Mouse (Mus musculus): ENCODE measurements around the gene Snapc2. TPM values are rescaled to one million over a fixed set of nuclear protein-coding genes. Genes with fewer than 3 reads are reported as not detected.

Snapc2 gene
- polyA plus RNA-seq, 1 experiment from 2014 or later, result 46.2 TPM

DNA sequence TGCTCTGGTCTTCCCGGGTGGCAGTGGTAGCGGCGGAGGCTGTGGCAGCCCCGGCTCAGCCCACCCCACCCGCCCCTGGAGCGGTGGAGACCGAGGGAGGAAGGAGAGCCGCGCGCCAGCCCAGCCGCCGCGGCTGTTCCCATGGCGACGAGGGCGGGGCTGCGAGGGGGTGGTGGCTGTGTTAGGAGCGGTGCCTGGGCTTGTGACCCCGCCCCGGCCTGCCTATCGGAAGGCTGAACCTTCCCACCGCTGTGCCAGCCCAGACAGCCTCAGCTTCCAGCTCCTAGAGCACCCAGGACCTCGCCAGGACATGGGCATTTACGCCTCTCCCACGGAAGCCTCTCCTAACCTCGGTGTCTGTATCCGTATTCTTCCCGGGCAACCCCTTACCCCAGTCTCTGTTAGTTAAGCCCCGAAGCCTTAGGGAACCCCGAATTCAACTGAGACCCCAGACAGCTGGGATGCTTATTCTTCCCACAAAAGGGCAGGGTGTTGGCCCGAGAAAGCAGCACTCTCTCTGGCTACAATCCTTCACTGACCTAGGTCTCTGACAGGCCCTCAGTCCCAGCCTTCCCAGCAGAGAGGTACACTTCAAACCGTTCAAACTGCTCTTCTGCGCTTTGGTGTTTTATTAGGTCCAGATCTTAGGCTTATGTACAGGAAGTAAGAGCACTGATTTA is 6.4 kb downstream of the Snapc2 start, which contains the start of gene Ctxn1:
TSS of gene Ctxn1 (minus strand) at position 150 of the 680 bp plus-strand sequence.
- H3K9me3 ChIP-seq (ENCODE audit: control insufficient read depth, low read length), result no peaks in the 10 kb centered on the region
- H3K4me2 ChIP-seq (ENCODE audit: low read length), result peak within 1 kb of the TSS; percentile 98
- ATAC-seq (ENCODE audit: insufficient number of reproducible peaks, insufficient read depth, low FRiP score, low read depth), result peak; percentile 90
- H3K9ac ChIP-seq (ENCODE audit: low read length), result peak within 1 kb of the TSS; percentile 83
- peak within 1 kb of the TSS; percentile 61 to 65 for H3K27ac ChIP-seq (replicated peaks in 1 of 2; ENCODE audit: control insufficient read depth in 1 of 2, insufficient read depth in 1 of 2, low read depth in 2 of 2, low read length in 2 of 2)
- H3K36me3 ChIP-seq (ENCODE audit: control insufficient read depth, insufficient read depth, low read length), result peaks cover 77% of the 10 kb centered on the region
- H3K27me3 ChIP-seq (ENCODE audit: control insufficient read depth, insufficient read depth, low read length), result no peaks in the 10 kb centered on the region
- H3K4me1 ChIP-seq (ENCODE audit: control insufficient read depth in 2 of 2, insufficient read depth in 2 of 2, low read length in 2 of 2), result peaks cover 8 to 13% of the 10 kb centered on the region in 2 experiments; a peak in 3 of 4 replicates
- H3K4me3 ChIP-seq (ENCODE audit: control insufficient read depth in 1 of 2, insufficient read depth in 1 of 2, low read depth in 1 of 2, low read length in 2 of 2), result peak within 1 kb of the TSS; percentile 77 to 83
- WGBS, result 7% methylated on average over 32 of the region's 33 CpGs

GRCm38 (mm10) chr8:4259805-4260170 is 6.9 kb downstream of the Snapc2 start:
- H3K9me3 ChIP-seq (ENCODE audit: control insufficient read depth, low read length), result no peaks in the 10 kb centered on the region
- H3K4me3 ChIP-seq (ENCODE audit: control insufficient read depth in 1 of 2, insufficient read depth in 1 of 2, low read depth in 1 of 2, low read length in 2 of 2), result no peak overlapping the region
- H3K36me3 ChIP-seq (ENCODE audit: control insufficient read depth, insufficient read depth, low read length), result peaks cover 77% of the 10 kb centered on the region
- 82% methylated on average over 4 of the region's 4 CpGs for WGBS
- no peak overlapping the region for H3K4me2 ChIP-seq (ENCODE audit: low read length)
- H3K9ac ChIP-seq (ENCODE audit: low read length), result 0 out of 2 replicates have a peak overlapping the region, but pooled peaks have one; percentile 0
- ATAC-seq (ENCODE audit: insufficient number of reproducible peaks, insufficient read depth, low FRiP score, low read depth), result no peak
- no peaks in the 10 kb centered on the region for H3K27me3 ChIP-seq (ENCODE audit: control insufficient read depth, insufficient read depth, low read length)
- peaks cover 8 to 12% of the 10 kb centered on the region in 2 experiments; a peak in 3 of 4 replicates for H3K4me1 ChIP-seq (ENCODE audit: control insufficient read depth in 2 of 2, insufficient read depth in 2 of 2, low read length in 2 of 2)
- no peak overlapping the region for H3K27ac ChIP-seq (replicated peaks in 1 of 2; ENCODE audit: control insufficient read depth in 1 of 2, insufficient read depth in 1 of 2, low read depth in 2 of 2, low read length in 2 of 2)

DNA sequence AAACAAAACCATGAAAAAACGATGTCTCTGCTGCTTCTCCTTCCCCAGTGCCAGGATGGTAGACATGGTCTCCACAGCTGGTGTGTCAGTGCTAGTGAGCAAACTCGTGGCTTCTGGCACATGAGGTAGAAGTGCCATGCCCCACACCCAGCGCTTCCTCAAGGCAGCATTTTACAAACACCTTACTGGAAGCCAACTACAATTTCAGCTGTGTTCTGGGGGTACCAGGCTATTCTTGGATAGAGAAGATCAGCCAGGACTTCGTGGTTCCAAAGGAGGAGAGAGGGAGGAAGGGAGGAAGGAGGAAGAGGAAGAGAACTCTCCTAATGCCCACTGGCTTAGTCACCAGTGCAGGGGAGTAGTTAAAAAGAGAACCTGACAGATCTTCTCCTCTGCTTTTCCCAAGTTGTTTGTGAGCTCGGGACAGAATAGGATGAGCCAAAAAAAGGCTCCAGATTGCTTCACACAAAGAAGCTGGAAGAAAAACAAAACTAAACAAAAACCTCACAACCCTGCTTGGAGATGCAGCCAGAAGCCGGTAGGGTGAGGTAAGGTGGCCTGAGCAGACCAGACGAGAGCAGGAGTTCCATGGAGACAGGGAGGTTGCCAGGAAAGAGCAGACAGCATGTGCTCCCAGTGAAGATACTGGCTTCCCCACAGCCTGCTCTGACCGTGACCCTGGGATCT is 10.4 kb downstream of the Snapc2 start:
- H3K9ac ChIP-seq (ENCODE audit: low read length), result no peak overlapping the region
- H3K4me1 ChIP-seq (ENCODE audit: control insufficient read depth in 2 of 2, insufficient read depth in 2 of 2, low read length in 2 of 2), result peaks cover 2 to 3% of the 10 kb centered on the region in 2 experiments; a peak in 2 of 4 replicates
- peaks cover 86% of the 10 kb centered on the region for H3K36me3 ChIP-seq (ENCODE audit: control insufficient read depth, insufficient read depth, low read length)

GRCm38 (mm10) chr8:4265160-4265914 is 12.5 kb downstream of the Snapc2 start:
- 93% methylated on average over 15 of the region's 15 CpGs for WGBS
- no peak for ATAC-seq (ENCODE audit: insufficient number of reproducible peaks, insufficient read depth, low FRiP score, low read depth)
- peaks cover 100% of the 10 kb centered on the region for H3K36me3 ChIP-seq (ENCODE audit: control insufficient read depth, insufficient read depth, low read length)
- no peak overlapping the region for H3K9ac ChIP-seq (ENCODE audit: low read length)
- no peak overlapping the region for H3K27ac ChIP-seq (replicated peaks in 1 of 2; ENCODE audit: control insufficient read depth in 1 of 2, insufficient read depth in 1 of 2, low read depth in 2 of 2, low read length in 2 of 2)
- H3K9me3 ChIP-seq (ENCODE audit: control insufficient read depth, low read length), result no peaks in the 10 kb centered on the region
- no peaks in the 10 kb centered on the region for H3K27me3 ChIP-seq (ENCODE audit: control insufficient read depth, insufficient read depth, low read length)
- H3K4me3 ChIP-seq (ENCODE audit: control insufficient read depth in 1 of 2, insufficient read depth in 1 of 2, low read depth in 1 of 2, low read length in 2 of 2), result no peak overlapping the region
- no peaks in the 10 kb centered on the region for H3K4me1 ChIP-seq (ENCODE audit: control insufficient read depth in 2 of 2, insufficient read depth in 2 of 2, low read length in 2 of 2)
- H3K4me2 ChIP-seq (ENCODE audit: low read length), result no peak overlapping the region

More for the DNA sequence above, 10.4 kb downstream of the Snapc2 start:
- Histone ChIP-seq H3K4me2 (ENCODE audit: low read length) (no peak overlapping the region), H3K4me3 (ENCODE audit: control insufficient read depth in 1 of 2, insufficient read depth in 1 of 2, low read depth in 1 of 2, low read length in 2 of 2) (no peak overlapping the region), H3K27me3 (ENCODE audit: control insufficient read depth, insufficient read depth, low read length) (no peaks in the 10 kb centered on the region), H3K9me3 (ENCODE audit: control insufficient read depth, low read length) (no peaks in the 10 kb centered on the region), H3K27ac (replicated peaks in 1 of 2; ENCODE audit: control insufficient read depth in 1 of 2, insufficient read depth in 1 of 2, low read depth in 2 of 2, low read length in 2 of 2) (no peak overlapping the region)
- WGBS, result 82% methylated on average over 8 of the region's 8 CpGs
- ATAC-seq (ENCODE audit: insufficient number of reproducible peaks, insufficient read depth, low FRiP score, low read depth), result no peak

DNA sequence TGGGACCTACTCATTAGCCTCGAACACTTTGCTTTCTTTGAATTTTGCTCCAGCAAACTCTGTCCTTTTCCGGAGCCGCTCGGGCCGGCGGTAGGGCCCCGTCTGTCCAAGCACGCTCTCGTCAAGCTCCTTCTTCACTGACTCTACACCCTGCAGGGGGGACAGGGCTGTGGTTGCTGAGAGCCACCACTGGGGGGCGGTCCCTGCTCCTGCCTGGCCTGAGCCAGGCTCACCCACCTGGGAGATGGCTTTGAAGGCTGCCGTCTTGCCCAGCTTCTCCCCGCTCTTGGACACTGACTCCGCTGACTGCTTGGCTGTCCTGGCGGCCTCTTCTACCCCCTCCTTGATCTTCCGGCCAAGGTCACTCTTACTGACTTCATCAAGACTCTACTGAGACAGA is 14.7 kb downstream of the Snapc2 start:
- Histone ChIP-seq H3K4me1 (ENCODE audit: control insufficient read depth in 2 of 2, insufficient read depth in 2 of 2, low read length in 2 of 2) (no peaks in the 10 kb centered on the region), H3K4me2 (ENCODE audit: low read length) (no peak overlapping the region), H3K27ac (replicated peaks in 1 of 2; ENCODE audit: control insufficient read depth in 1 of 2, insufficient read depth in 1 of 2, low read depth in 2 of 2, low read length in 2 of 2) (no peak overlapping the region), H3K36me3 (ENCODE audit: control insufficient read depth, insufficient read depth, low read length) (peaks cover 99% of the 10 kb centered on the region), H3K9me3 (ENCODE audit: control insufficient read depth, low read length) (no peaks in the 10 kb centered on the region), H3K4me3 (ENCODE audit: control insufficient read depth in 1 of 2, insufficient read depth in 1 of 2, low read depth in 1 of 2, low read length in 2 of 2) (no peak overlapping the region), H3K9ac (ENCODE audit: low read length) (no peak overlapping the region), H3K27me3 (ENCODE audit: control insufficient read depth, insufficient read depth, low read length) (no peaks in the 10 kb centered on the region)
- WGBS, result 74% methylated on average over 15 of the region's 15 CpGs
- no peak for ATAC-seq (ENCODE audit: insufficient number of reproducible peaks, insufficient read depth, low FRiP score, low read depth)

DNA sequence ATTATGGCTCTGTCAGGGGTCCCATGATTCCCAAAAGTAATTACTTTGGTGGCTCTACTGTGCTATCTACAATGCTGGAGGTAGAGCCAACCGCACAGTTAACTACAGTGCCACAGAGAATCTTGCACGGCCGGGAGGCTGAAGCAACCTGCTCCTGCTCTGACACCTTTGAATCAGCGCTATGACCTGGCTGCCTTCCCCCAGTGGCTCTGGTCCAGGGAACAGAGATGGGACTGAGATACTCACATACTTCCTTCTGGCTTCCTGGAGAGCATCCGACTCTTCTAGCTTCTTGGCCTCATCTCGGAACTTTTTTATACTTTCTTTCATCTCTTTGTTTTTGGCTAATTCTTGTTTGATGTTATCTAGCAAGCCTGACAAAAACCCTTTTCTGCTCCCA is 16.7 kb downstream of the Snapc2 start:
- no peak for ATAC-seq (ENCODE audit: insufficient number of reproducible peaks, insufficient read depth, low FRiP score, low read depth)
- Histone ChIP-seq H3K4me1 (ENCODE audit: control insufficient read depth in 2 of 2, insufficient read depth in 2 of 2, low read length in 2 of 2) (peaks cover 0 to 3% of the 10 kb centered on the region in 2 experiments; a peak in 2 of 4 replicates), H3K4me3 (ENCODE audit: control insufficient read depth in 1 of 2, insufficient read depth in 1 of 2, low read depth in 1 of 2, low read length in 2 of 2) (no peak overlapping the region)

GRCm38 (mm10) chr8:4275275-4276110 is 22.6 kb downstream of the Snapc2 start, which contains the start of gene Timm44:
TSS of gene Timm44 (minus strand) at chr8:4275913.
- H3K36me3 ChIP-seq (ENCODE audit: control insufficient read depth, insufficient read depth, low read length), result peaks cover 35% of the 10 kb centered on the region
- peak within 1 kb of the TSS; percentile 87 for H3K4me2 ChIP-seq (ENCODE audit: low read length)
- H3K4me1 ChIP-seq (ENCODE audit: control insufficient read depth in 2 of 2, insufficient read depth in 2 of 2, low read length in 2 of 2), result peaks cover 3 to 10% of the 10 kb centered on the region in 2 experiments; a peak in 3 of 4 replicates
- WGBS, result under 1% methylated on average over 39 of the region's 39 CpGs
- no peaks in the 10 kb centered on the region for H3K27me3 ChIP-seq (ENCODE audit: control insufficient read depth, insufficient read depth, low read length)
- H3K4me3 ChIP-seq (ENCODE audit: control insufficient read depth in 1 of 2, insufficient read depth in 1 of 2, low read depth in 1 of 2, low read length in 2 of 2), result peak within 1 kb of the TSS; percentile 70 to 85
- H3K9ac ChIP-seq (ENCODE audit: low read length), result peak within 1 kb of the TSS; percentile 80
- peak within 1 kb of the TSS; percentile 48 to 54 for H3K27ac ChIP-seq (replicated peaks in 1 of 2; ENCODE audit: control insufficient read depth in 1 of 2, insufficient read depth in 1 of 2, low read depth in 2 of 2, low read length in 2 of 2)
- ATAC-seq (ENCODE audit: insufficient number of reproducible peaks, insufficient read depth, low FRiP score, low read depth), result peak; percentile 93
- H3K9me3 ChIP-seq (ENCODE audit: control insufficient read depth, low read length), result no peaks in the 10 kb centered on the region

More for the DNA sequence above, 16.7 kb downstream of the Snapc2 start:
- WGBS, result 92% methylated on average over 6 of the region's 6 CpGs
- H3K36me3 ChIP-seq (ENCODE audit: control insufficient read depth, insufficient read depth, low read length), result peaks cover 94% of the 10 kb centered on the region
- H3K4me2 ChIP-seq (ENCODE audit: low read length), result no peak overlapping the region
- H3K9ac ChIP-seq (ENCODE audit: low read length), result no peak overlapping the region
- no peak overlapping the region for H3K27ac ChIP-seq (replicated peaks in 1 of 2; ENCODE audit: control insufficient read depth in 1 of 2, insufficient read depth in 1 of 2, low read depth in 2 of 2, low read length in 2 of 2)
- H3K27me3 ChIP-seq (ENCODE audit: control insufficient read depth, insufficient read depth, low read length), result no peaks in the 10 kb centered on the region
- no peaks in the 10 kb centered on the region for H3K9me3 ChIP-seq (ENCODE audit: control insufficient read depth, low read length)
